Mouse (Mus musculus): ENCODE results near the gene Arhgap23. TPM values are rescaled to one million over a fixed set of nuclear protein-coding genes. Genes with fewer than 3 reads are reported as not detected.

Gene Arhgap23
- polyA plus RNA-seq, 1 experiment from 2014 or later: 4.2 TPM

- Histone ChIP-seq H3K27ac (no peak overlapping the region), H3K9me3 (no peaks in the 10 kb centered on the region), H3K4me2 (replicated peaks) (no peak overlapping the region), H3K9ac (no peak overlapping the region), H3K27me3 (replicated peaks) (no peaks in the 10 kb centered on the region), H3K36me3 (peaks cover 16% of the 10 kb centered on the region), H3K4me3 (replicated peaks) (no peak overlapping the region), H3K4me1 (replicated peaks) (no peaks in the 10 kb centered on the region)
- ATAC-seq: no peak
- WGBS: 80% methylated on average over 7 of the region's 7 CpGs
Observed at GRCm38 (mm10) chr11:97477431-97477830, 62.1 kb downstream of the Arhgap23 start.

GRCm38 (mm10) chr11:97478345-97478744, 63.0 kb downstream of the Arhgap23 start:
- 88% methylated on average over 6 of the region's 6 CpGs for WGBS

GRCm38 (mm10) chr11:97479085-97479484, 63.8 kb downstream of the Arhgap23 start:
- H3K27me3 ChIP-seq (replicated peaks): no peaks in the 10 kb centered on the region
- WGBS: 87% methylated on average over 10 of the region's 10 CpGs
- no peak overlapping the region for H3K4me2 ChIP-seq (replicated peaks)
- H3K27ac ChIP-seq: no peak overlapping the region
- H3K36me3 ChIP-seq: peaks cover 16% of the 10 kb centered on the region
- H3K9me3 ChIP-seq: no peaks in the 10 kb centered on the region
- no peak overlapping the region for H3K9ac ChIP-seq
- no peak overlapping the region for H3K4me3 ChIP-seq (replicated peaks)
- no peak for ATAC-seq
- no peaks in the 10 kb centered on the region for H3K4me1 ChIP-seq (replicated peaks)

More at GRCm38 (mm10) chr11:97478345-97478744, 63.0 kb downstream of the Arhgap23 start:
- no peak overlapping the region for H3K27ac ChIP-seq
- H3K4me3 ChIP-seq (replicated peaks): no peak overlapping the region
- no peak overlapping the region for H3K9ac ChIP-seq
- H3K4me2 ChIP-seq (replicated peaks): no peak overlapping the region
- no peak for ATAC-seq
- no peaks in the 10 kb centered on the region for H3K4me1 ChIP-seq (replicated peaks)
- no peaks in the 10 kb centered on the region for H3K27me3 ChIP-seq (replicated peaks)
- peaks cover 16% of the 10 kb centered on the region for H3K36me3 ChIP-seq
- no peaks in the 10 kb centered on the region for H3K9me3 ChIP-seq

- Histone ChIP-seq H3K9ac (no peak overlapping the region), H3K27me3 (replicated peaks) (no peaks in the 10 kb centered on the region), H3K27ac (no peak overlapping the region), H3K4me1 (replicated peaks) (no peaks in the 10 kb centered on the region), H3K36me3 (peaks cover 16% of the 10 kb centered on the region), H3K4me3 (replicated peaks) (no peak overlapping the region), H3K4me2 (replicated peaks) (no peak overlapping the region), H3K9me3 (no peaks in the 10 kb centered on the region)
- no peak for ATAC-seq
- 81% methylated on average over 8 of the region's 8 CpGs for WGBS
Observed at GRCm38 (mm10) chr11:97479824-97480223, 64.5 kb downstream of the Arhgap23 start.

- H3K9me3 ChIP-seq: no peaks in the 10 kb centered on the region
- H3K27ac ChIP-seq: no peak overlapping the region
- H3K4me3 ChIP-seq (replicated peaks): no peak overlapping the region
- H3K9ac ChIP-seq: no peak overlapping the region
- H3K4me2 ChIP-seq (replicated peaks): no peak overlapping the region
- H3K36me3 ChIP-seq: peaks cover 4% of the 10 kb centered on the region; the same call in 1 of the 2 replicates
- ATAC-seq: no peak
- 83% methylated on average over 8 of the region's 8 CpGs for WGBS
- H3K4me1 ChIP-seq (replicated peaks): no peaks in the 10 kb centered on the region
- no peaks in the 10 kb centered on the region for H3K27me3 ChIP-seq (replicated peaks)
Observed at GRCm38 (mm10) chr11:97485661-97486060, 70.3 kb downstream of the Arhgap23 start.

- Histone ChIP-seq H3K27ac (no peak overlapping the region), H3K27me3 (replicated peaks) (no peaks in the 10 kb centered on the region), H3K4me2 (replicated peaks) (no peak overlapping the region), H3K9me3 (no peaks in the 10 kb centered on the region), H3K4me3 (replicated peaks) (no peak overlapping the region), H3K4me1 (replicated peaks) (no peaks in the 10 kb centered on the region), H3K36me3 (peaks cover 16% of the 10 kb centered on the region), H3K9ac (no peak overlapping the region)
- WGBS: 77% methylated on average over 3 of the region's 3 CpGs
- no peak for ATAC-seq
Observed at GRCm38 (mm10) chr11:97487656-97488055, 72.3 kb downstream of the Arhgap23 start.

GRCm38 (mm10) chr11:97489589-97490324, 74.4 kb downstream of the Arhgap23 start:
- WGBS: 34% methylated on average over 16 of the region's 16 CpGs
- no peak overlapping the region for H3K27ac ChIP-seq
- H3K36me3 ChIP-seq: peaks cover 23% of the 10 kb centered on the region

GRCm38 (mm10) chr11:97491640-97492039, 76.3 kb downstream of the Arhgap23 start:
- peaks cover 19% of the 10 kb centered on the region for H3K36me3 ChIP-seq
- H3K4me1 ChIP-seq (replicated peaks): no peaks in the 10 kb centered on the region
- no peak for ATAC-seq
- no peak overlapping the region for H3K9ac ChIP-seq
- no peak overlapping the region for H3K4me3 ChIP-seq (replicated peaks)
- no peaks in the 10 kb centered on the region for H3K9me3 ChIP-seq
- no peaks in the 10 kb centered on the region; the same call in 1 of the 2 replicates for H3K27me3 ChIP-seq (replicated peaks)
- H3K4me2 ChIP-seq (replicated peaks): no peak overlapping the region
- 79% methylated on average over 10 of the region's 10 CpGs for WGBS
- no peak overlapping the region for H3K27ac ChIP-seq

More at GRCm38 (mm10) chr11:97489589-97490324, 74.4 kb downstream of the Arhgap23 start:
- H3K4me2 ChIP-seq (replicated peaks): no peak overlapping the region
- no peak overlapping the region for H3K4me3 ChIP-seq (replicated peaks)
- no peaks in the 10 kb centered on the region for H3K9me3 ChIP-seq
- no peak overlapping the region for H3K9ac ChIP-seq
- H3K4me1 ChIP-seq (replicated peaks): no peaks in the 10 kb centered on the region
- ATAC-seq: peak; percentile 76
- H3K27me3 ChIP-seq (replicated peaks): no peaks in the 10 kb centered on the region

- H3K4me2 ChIP-seq (replicated peaks): no peak overlapping the region
- H3K4me1 ChIP-seq (replicated peaks): 0 out of 2 replicates have a peak, but pooled peaks cover 3% of the 10 kb centered on the region
- H3K4me3 ChIP-seq (replicated peaks): no peak overlapping the region
- no peaks in the 10 kb centered on the region; the same call in 1 of the 2 replicates for H3K27me3 ChIP-seq (replicated peaks)
- H3K27ac ChIP-seq: no peak overlapping the region
- ATAC-seq: no peak
- H3K9ac ChIP-seq: no peak overlapping the region
- 84% methylated on average over 3 of the region's 3 CpGs for WGBS
- H3K9me3 ChIP-seq: no peaks in the 10 kb centered on the region
- peaks cover 24% of the 10 kb centered on the region for H3K36me3 ChIP-seq
Observed at GRCm38 (mm10) chr11:97492836-97493235, 77.5 kb downstream of the Arhgap23 start.

- Histone ChIP-seq H3K27me3 (replicated peaks) (peaks cover 30% of the 10 kb centered on the region), H3K27ac (no peak overlapping the region), H3K4me2 (replicated peaks) (no peak overlapping the region), H3K36me3 (peaks cover 12% of the 10 kb centered on the region; the same call in 1 of the 2 replicates), H3K4me1 (replicated peaks) (peaks cover 16% of the 10 kb centered on the region), H3K9ac (no peak overlapping the region), H3K9me3 (no peaks in the 10 kb centered on the region), H3K4me3 (replicated peaks) (no peak overlapping the region)
- WGBS: 68% methylated on average over 4 of the region's 4 CpGs
- peak; percentile 88 for ATAC-seq
Observed at GRCm38 (mm10) chr11:97497543-97497942, 82.2 kb downstream of the Arhgap23 start.

- no peak for ATAC-seq
- Histone ChIP-seq H3K9me3 (no peaks in the 10 kb centered on the region), H3K36me3 (peaks cover 5% of the 10 kb centered on the region; the same call in 1 of the 2 replicates), H3K27ac (no peak within 1 kb of the TSS), H3K4me1 (replicated peaks) (peaks cover 18% of the 10 kb centered on the region), H3K27me3 (replicated peaks) (peaks cover 30% of the 10 kb centered on the region), H3K4me3 (replicated peaks) (peak within 1 kb of the TSS; percentile 31), H3K4me2 (replicated peaks) (peak within 1 kb of the TSS; percentile 63), H3K9ac (peak within 1 kb of the TSS; percentile 23; the same call in 1 of the 2 replicates)
- WGBS: 28% methylated on average over 77 of the region's 88 CpGs
Observed at GRCm38 (mm10) chr11:97499865-97500719, 84.8 kb downstream of the Arhgap23 start, which contains the start of gene 4933428G20Rik. 4933428G20Rik (minus strand) TSS chr11:97500340.
